In the genomic region with DNA sequence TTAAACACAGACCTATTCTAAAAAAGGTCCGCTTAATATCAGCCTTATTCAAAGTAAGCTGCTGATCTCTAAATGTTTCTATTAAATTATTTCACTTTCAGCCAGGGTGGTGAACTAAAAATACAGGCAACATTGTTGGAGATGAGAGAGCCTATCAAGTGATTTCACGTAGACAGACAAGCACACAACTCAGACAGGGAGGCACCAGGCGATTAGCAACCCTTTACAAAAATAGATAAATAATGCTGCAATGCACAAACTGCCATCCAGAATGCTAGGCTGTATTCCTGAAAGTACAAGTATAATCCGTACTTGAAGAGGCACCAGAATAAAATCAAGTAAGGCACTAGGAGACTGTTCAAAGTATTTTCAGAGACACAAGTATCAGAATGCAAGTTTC, we compare ENCODE assay signal across 32 mouse cellular contexts. TPM values are rescaled to one million over a fixed set of nuclear protein-coding genes. Genes with fewer than 3 reads are reported as not detected.
DNase-seq lines count a peak whose midpoint lies in the region; ATAC-seq and TF ChIP-seq lines count a peak whose summit lies in the region.
"Had no signal": no experiment of that assay in that cellular context is flagged by ENCODE, and none has a peak within 500 bp of the region (broad histone marks: within the 10 kb centered on the region; RNA-seq: fewer than 3 reads in every experiment).

No protein-coding gene starts in this region.

- no peaks in the 10 kb centered on the region for H3K27me3 ChIP-seq in heart, embryonic 13.5 days (replicated peaks)
- H3K27me3 ChIP-seq in stomach, embryonic 16.5 days (ENCODE audit: control insufficient read depth, insufficient read depth, low read length), result no peaks in the 10 kb centered on the region
- H3K27me3 ChIP-seq: embryonic facial prominence, embryonic 15.5 days; forebrain, embryonic 12.5 days; hindbrain, embryonic 13.5 days; neural tube, embryonic 12.5 days had no signal

- peaks cover 5 to 16% of the 10 kb centered on the region in 2 experiments for H3K4me1 ChIP-seq in ES-E14 (ENCODE audit: control insufficient read depth in 2 of 2, insufficient read depth in 2 of 2, low read length in 2 of 2, poor library complexity in 1 of 2)
- peaks cover 68% of the 10 kb centered on the region for H3K4me1 ChIP-seq in heart, embryonic 13.5 days
- peaks cover 12% of the 10 kb centered on the region for H3K4me1 ChIP-seq in stomach, embryonic 16.5 days (ENCODE audit: control insufficient read depth, insufficient read depth, low read length)
- H3K4me1 ChIP-seq: forebrain, embryonic 12.5 days; hindbrain, embryonic 13.5 days; neural tube, embryonic 12.5 days had no signal

- no peak overlapping the region; the same call in 1 of the 2 replicates for H3K9ac ChIP-seq in ES-E14 (ENCODE audit: insufficient read depth, low read depth, low read length, poor library complexity, severe bottlenecking)
- H3K9ac ChIP-seq in heart, embryonic 13.5 days, result peak overlapping the region; percentile 56; the same call in 1 of the 2 replicates
- H3K9ac ChIP-seq in stomach, embryonic 16.5 days (ENCODE audit: low read length), result no peak overlapping the region
- H3K9ac ChIP-seq: embryonic facial prominence, embryonic 15.5 days; forebrain, embryonic 12.5 days; forebrain, postnatal 0 days; hindbrain, embryonic 13.5 days; liver, embryonic 14.5 days; neural tube, embryonic 12.5 days had no signal

- peak overlapping the region; percentile 44 for H3K4me2 ChIP-seq in heart, embryonic 13.5 days
- H3K4me2 ChIP-seq in stomach, embryonic 16.5 days (ENCODE audit: low read depth, low read length), result no peak overlapping the region
- H3K4me2 ChIP-seq: embryonic facial prominence, embryonic 15.5 days; forebrain, embryonic 12.5 days; hindbrain, embryonic 13.5 days; midbrain, embryonic 11.5 days; neural tube, embryonic 12.5 days had no signal

- in situ Hi-C loops in ES-E14 (cut with MboI; ENCODE audit: low sequenced_read_pairs in 2 of 2, unreplicated experiment in 2 of 2), result no loop called here

- no peak overlapping the region for H3K4me3 ChIP-seq in ES-E14 (ENCODE audit: insufficient read depth in 1 of 2, low read depth in 1 of 2, low read length in 2 of 2, poor library complexity in 1 of 2, severe bottlenecking in 1 of 2)
- H3K4me3 ChIP-seq in heart, embryonic 13.5 days, result no peak overlapping the region
- H3K4me3 ChIP-seq in stomach, embryonic 16.5 days (replicated peaks; ENCODE audit: low read length), result no peak overlapping the region
- H3K4me3 ChIP-seq: embryonic facial prominence, embryonic 10.5 days; embryonic facial prominence, embryonic 15.5 days; forebrain, embryonic 12.5 days; hindbrain, embryonic 13.5 days; myocyte; neural tube, embryonic 12.5 days had no signal

- H3K27ac ChIP-seq in ES-E14 (ENCODE audit: insufficient read depth, low read depth, low read length, poor library complexity, severe bottlenecking), result peak overlapping the region; percentile 6; the same call in 1 of the 2 replicates
- H3K27ac ChIP-seq in heart, embryonic 13.5 days (replicated peaks), result peak overlapping the region; percentile 88
- 0 out of 2 replicates have a peak overlapping the region, but pooled peaks have one; percentile 1 for H3K27ac ChIP-seq in stomach, embryonic 16.5 days (ENCODE audit: low read length)
- H3K27ac ChIP-seq: embryonic facial prominence, embryonic 10.5 days; embryonic facial prominence, embryonic 15.5 days; forebrain, embryonic 12.5 days; hindbrain, embryonic 13.5 days; liver, embryonic 14.5 days; neural tube, embryonic 12.5 days had no signal

- DNase-seq in heart, adult 9 months (ENCODE audit: low spot score in 2 of 2), result peak; percentile 44 to 46
- DNase-seq in heart, postnatal 36 days, result no peak
- DNase-seq in ES-E14 (ENCODE audit: low read depth, low spot score), result no peak
- DNase-seq in layer of hippocampus, adult 9-10 months (ENCODE audit: low spot score), result no peak
- DNase-seq: adrenal gland, postnatal 10 days; B cell, adult 2 months; cerebellum, adult 8-10 months; cerebellum, postnatal 25 days; forebrain, postnatal 0 days; gastrocnemius, postnatal 36 days; kidney, adult 9 months; kidney, postnatal 10 days; layer of hippocampus, adult 9-11 months; liver; lung, adult 2 months; lung, postnatal 10 days; right cerebral cortex, adult 18-20 months; spleen, adult 18-20 months had no signal

- 36% methylated on average over 4 of the region's 4 CpGs for WGBS in heart, embryonic 13.5 days
- WGBS in stomach, embryonic 16.5 days, result 49% methylated on average over 4 of the region's 4 CpGs

- H3K9me3 ChIP-seq in ES-E14 (ENCODE audit: control insufficient read depth, insufficient read depth, low read depth, low read length), result no peaks in the 10 kb centered on the region
- no peaks in the 10 kb centered on the region for H3K9me3 ChIP-seq in heart, embryonic 13.5 days
- no peaks in the 10 kb centered on the region for H3K9me3 ChIP-seq in stomach, embryonic 16.5 days (replicated peaks; ENCODE audit: control insufficient read depth, low read length)
- H3K9me3 ChIP-seq: embryonic facial prominence, embryonic 10.5 days; embryonic facial prominence, embryonic 15.5 days; forebrain, embryonic 12.5 days; G1E; hindbrain, embryonic 13.5 days; neural tube, embryonic 12.5 days had no signal

- peaks cover 9% of the 10 kb centered on the region for H3K36me3 ChIP-seq in ES-E14 (ENCODE audit: control insufficient read depth, insufficient read depth, low read length, poor library complexity, severe bottlenecking)
- peaks cover 45% of the 10 kb centered on the region for H3K36me3 ChIP-seq in heart, embryonic 13.5 days
- H3K36me3 ChIP-seq in stomach, embryonic 16.5 days (ENCODE audit: control insufficient read depth, insufficient read depth, low read length), result peaks cover 8% of the 10 kb centered on the region; the same call in 1 of the 2 replicates
- H3K36me3 ChIP-seq: G1E; hindbrain, embryonic 13.5 days had no signal

- ATAC-seq in heart, embryonic 13.5 days (ENCODE audit: extremely low read depth, insufficient number of reproducible peaks, low FRiP score, low TSS enrichment), result no peak
- ATAC-seq in stomach, embryonic 16.5 days (ENCODE audit: insufficient read depth, low FRiP score), result no peak
- ATAC-seq: forebrain, postnatal 0 days; intestine, postnatal 0 days; midbrain, embryonic 16.5 days had no signal

- intact Hi-C loops in heart, postnatal 36 days (cut with DNase I), result loop anchor here (2.0 kb wide), 1 partner anchor 19 kb away; no protein-coding TSS in a partner anchor

TF ChIP-seq in ES-E14, 5 proteins besides CTCF, POLR2A, EP300 and RAD21:
- TF ChIP-seq CHD2 (IDR thresholded peaks at IDR 0.05; ENCODE audit: low read depth, low read length), result no peak

RNA-seq across cellular contexts. Expression of a gene that starts 20.1 kb away (rescaled TPM):
- total RNA-seq in heart, postnatal 36 days (2021), result 10 to 100 TPM; 63.1 to 64.9 TPM
- total RNA-seq in ES-E14 (2012; rRNA removed), result 50.4 and 58.5 TPM in 2 replicates
- 24.2 and 24.5 TPM in 2 replicates for polyA plus RNA-seq in heart, embryonic 13.5 days (2015; fragmentation: Nextera tagmentation; extraction: Ambion mirVana)
- 21.3 and 23.8 TPM in 2 replicates for polyA plus RNA-seq in stomach, embryonic 16.5 days (2015; fragmentation: Nextera tagmentation; extraction: Ambion mirVana)

RNA-seq across cellular contexts. Expression of a gene that starts 58.3 kb away (rescaled TPM):
- 1 to 10 TPM in 1 of 2 experiments, under 1 TPM in 1; 0.80 to 1.3 TPM for total RNA-seq in heart, postnatal 36 days (2021)
- total RNA-seq in ES-E14 (2012; rRNA removed), result 2.4 and 3.0 TPM in 2 replicates
- polyA plus RNA-seq in heart, embryonic 13.5 days (2015; fragmentation: Nextera tagmentation; extraction: Ambion mirVana), result 5.8 and 6.7 TPM in 2 replicates
- 8.1 and 8.7 TPM in 2 replicates for polyA plus RNA-seq in stomach, embryonic 16.5 days (2015; fragmentation: Nextera tagmentation; extraction: Ambion mirVana)
- total RNA-seq: megakaryocyte, adult 5-6 weeks had no signal

Comparison
In these comparisons a context has a peak if more than half of its experiments do, and no peak if none do; other contexts are left out.
1. DNase-seq: peak in heart, adult 9 months (2 of 2); none in heart, postnatal 36 days (0 of 2), ES-E14 (single experiment) and layer of hippocampus, adult 9-10 months (single experiment).
2. H3K27ac ChIP-seq: peak in every context shown above with its lines; median percentile 88 in heart, embryonic 13.5 days; 6 in ES-E14; 1 in stomach, embryonic 16.5 days.